Mouse (Mus musculus) testis, postnatal 14 days (tissue): ENCODE results near the gene Unc45b.
"Not testable (repeated sequence)": the region's sequence is repeated elsewhere in the genome, so short reads cannot be mapped to it uniquely, and the experiment has no call there.

Experiments
- DNase-seq: peaks from one replicate; pipeline ENCODE4 v3.0.0; 2021; ENCODE audit warnings: low spot score

The Unc45b gene

DNA sequence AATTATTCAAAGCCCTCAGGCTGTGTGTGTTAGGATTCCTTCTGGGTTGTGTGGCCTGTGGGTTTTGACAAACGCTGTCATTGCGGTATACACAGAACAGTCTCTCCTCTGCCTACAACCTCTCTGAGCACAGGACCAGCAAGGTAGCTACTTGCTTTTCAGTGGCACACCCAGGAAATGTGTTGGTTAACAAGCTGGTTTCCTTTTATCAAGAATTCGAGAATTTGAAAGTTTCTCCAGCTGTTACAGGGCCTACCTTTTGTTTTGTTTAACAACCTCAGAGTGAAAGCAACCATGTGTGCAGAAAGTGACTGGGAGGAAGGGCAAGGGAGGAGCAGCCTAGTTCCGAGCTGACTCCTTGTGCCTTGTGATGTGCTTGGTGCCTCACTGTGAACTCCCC lies 37.1 kb downstream of the Unc45b start:
- no peak for DNase-seq

DNA sequence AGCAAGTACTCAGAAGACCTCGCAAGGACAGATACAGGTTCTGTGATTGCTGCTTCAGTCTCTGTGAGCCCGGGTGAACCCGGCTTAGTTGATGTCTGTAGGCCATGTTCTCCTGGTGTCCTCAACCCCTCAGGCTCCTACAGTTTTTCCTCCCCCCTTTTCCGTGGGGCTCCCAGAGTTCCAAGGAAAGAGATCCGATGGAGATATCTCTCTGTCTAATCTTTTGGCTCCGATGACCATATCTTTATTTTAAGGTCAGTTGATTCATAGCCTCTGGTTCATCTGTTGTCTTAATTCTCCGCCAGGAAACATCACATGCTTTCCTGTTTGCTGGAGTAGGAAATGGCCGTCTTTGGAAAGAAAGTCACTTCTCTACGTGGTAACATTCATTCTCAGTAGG lies 38.7 kb downstream of the Unc45b start:
- no peak for DNase-seq

DNA sequence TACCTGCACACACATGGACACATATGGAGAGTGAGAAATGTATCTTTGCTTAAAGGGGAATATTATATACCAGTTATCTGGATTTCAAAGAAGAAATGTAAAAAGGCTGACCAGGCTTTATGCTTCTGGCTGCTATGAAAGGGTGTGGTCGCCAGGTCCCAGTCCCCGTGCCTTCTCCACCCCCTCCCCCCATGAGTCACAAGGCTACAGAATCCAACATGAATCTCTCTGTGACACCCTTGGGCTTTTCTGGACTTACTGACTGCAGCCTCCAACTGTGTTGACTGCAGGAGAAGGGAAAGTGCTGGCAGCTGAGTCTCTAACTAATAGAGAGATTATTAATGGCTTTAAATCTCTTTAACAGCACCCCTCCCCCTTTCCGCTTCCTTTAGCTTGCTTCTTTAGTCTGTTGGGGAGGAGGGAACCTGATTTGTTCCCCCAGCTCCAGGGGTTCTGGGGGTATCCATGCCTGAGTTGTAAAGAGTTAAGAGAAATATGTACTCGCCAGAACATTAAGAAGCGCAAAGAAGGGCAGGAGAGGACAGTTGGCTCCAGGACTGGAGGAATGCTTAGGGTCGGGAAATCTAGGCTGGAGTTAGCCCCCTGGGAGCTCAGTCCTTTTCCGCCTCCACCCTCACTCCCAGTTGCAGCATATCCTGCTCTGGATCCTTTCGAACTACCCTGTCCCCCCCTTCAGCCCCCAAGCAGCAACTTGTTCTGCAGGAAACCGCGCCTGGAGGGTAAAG lies 40.6 kb downstream of the Unc45b start, which contains the start of gene Slfn5:
Gene Slfn5 (plus strand): TSS at position 614 of the 746 bp plus-strand sequence.
- DNase-seq: no peak

DNA sequence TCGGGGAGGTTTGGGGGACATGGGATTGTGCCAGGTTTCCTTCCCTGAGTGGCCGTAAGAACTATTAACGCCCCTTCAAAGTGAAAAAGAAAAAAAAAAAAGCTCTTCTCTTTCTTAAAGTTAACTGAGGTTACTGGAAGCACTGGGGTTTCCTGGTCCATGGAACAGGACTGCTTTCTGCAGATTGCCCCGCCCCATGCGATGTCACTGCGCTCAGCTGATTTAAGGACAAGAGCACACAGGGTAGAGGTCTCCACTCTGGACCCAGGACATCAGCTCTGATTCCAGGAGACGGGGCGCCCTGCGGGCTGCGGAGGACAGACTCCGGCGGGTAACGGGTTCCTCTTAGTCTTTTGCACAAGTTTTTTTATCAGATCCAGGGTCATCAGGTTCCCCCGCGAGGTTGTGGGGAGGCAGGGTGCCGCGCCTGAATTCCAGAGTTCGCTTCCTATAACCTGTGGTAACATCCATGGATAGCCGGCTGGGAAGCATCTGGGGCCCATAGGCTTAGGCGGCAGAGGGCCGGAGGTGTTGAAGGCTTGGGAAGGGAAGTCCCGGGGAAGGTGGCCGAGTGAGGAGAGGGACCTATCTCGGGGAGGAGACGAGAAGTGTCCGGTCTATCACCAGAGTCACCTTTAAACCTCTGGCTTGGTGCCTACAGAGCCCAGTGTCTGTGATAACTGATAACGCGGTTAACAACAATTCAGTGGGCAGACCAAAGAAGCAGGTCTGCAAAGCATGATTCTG lies 41.7 kb downstream of the Unc45b start:
- DNase-seq: no peak

DNA sequence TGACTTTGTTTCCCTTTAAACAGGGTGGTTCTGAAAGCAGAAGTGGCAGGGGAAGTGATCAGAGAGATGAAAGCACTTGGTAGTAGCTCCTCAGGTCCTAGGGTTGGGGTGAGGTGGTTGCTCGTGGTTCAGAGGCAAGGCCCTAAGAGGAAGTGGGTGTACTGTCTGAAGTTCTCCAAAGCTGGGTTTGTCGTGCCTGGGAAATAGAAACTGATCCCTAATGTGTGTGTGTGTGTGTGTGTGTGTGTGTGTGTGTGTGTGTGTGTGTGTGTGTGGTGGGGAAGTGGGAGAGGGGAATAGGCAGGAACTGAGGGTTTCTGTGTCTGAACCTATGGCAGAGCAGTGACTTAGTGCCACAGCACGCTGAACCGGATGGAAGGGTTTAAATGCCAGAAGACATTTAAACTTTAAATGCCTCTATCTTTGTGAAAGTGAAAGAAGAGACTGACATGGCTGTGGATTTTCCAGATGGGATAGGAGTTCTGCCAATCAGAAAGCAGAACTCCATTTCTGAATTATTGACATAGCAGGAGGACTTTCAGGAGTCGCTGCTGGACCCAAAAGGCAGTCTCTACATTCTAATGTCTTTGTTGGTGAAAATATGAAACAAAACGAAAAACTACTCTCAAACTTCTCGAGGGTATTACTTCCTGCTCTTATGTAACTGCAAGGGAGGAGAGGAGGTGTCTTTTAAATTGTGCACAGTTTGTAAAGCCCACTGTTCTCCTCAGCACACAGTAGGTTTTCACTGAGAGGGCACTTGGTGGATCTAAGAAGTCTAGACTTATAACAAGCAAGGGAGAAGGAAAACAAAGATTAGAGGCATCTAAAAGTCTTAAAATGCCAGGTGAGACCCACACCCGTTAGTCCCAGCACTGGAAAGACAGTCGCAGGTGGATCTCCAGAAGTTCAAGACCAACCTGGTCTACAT lies 42.5 kb downstream of the Unc45b start:
- no peak for DNase-seq

DNA sequence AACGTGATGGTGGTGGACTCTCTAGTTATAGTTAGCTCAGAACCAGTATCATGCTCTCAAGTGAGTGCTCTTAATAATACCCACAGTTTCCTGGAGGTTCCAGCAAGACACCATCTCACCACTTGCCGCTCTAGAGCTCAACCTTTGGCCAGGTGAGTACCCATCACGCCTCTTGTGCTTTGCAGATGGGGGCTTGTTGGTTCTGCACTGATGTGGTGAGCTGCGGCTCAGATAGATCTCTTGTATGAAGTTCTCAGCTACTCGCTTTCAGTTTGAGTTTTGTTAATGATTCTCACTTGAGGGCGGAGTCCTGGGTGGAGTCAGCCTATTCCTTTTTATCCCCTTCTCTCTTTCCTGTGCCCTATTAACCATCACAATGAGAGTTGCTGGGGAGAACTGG lies 44.3 kb downstream of the Unc45b start:
- no peak for DNase-seq

DNA sequence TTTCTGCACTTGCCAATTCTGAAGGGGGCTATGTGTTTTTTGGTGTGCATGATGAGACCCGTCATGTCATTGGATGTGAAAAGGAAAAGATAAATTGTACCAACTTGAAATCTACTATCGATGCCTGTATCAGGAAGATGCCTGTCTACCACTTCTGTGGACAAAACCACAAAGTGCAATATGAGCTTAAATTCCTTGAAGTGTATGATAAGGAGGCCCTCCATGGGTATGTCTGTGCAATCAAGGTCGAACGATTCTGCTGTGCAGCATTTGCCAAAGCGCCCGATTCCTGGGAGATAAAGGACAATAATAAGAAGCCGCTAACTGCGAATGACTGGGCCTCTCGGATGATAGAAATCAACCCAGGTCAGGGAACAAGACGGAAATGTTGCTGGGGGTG lies 46.6 kb downstream of the Unc45b start:
- DNase-seq: no peak

DNA sequence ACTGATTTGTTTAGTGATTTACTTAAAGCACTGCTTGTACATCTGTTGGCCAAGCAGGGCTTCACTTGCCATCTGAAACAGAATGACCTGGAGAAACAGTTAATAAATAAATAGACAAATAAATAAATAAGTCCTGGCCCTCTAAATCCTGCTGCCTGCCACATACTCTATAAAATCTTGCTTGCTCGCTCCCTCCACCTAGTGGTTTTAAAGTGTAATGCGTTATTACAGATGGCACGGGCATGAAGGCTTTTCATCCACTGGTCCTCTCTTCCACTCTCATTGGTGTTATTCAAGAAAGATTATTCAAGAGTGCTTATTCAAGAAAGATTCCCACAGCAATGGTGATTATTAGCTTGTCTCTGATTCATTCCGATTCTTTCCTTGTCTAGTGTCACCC lies 49.3 kb downstream of the Unc45b start:
- DNase-seq: no peak

DNA sequence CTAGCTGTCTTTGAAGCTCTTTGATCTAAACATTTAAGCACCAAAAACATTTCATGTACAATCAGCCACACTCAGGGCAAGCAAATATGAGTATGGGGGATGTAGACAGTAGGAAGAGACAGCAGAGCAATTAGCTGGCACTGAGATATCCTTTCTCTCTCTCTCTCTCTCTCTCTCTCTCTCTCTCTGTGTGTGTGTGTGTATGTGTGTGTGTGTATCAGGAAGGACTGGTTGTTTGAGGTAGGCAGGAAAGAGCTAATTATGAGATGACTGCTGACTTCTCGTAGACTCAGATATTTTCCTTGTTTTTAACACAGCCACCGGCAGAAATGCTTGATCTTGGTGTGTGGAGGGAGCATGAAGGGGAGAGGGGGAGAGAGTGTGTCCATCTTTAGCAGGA lies 51.4 kb downstream of the Unc45b start:
- no peak for DNase-seq

DNA sequence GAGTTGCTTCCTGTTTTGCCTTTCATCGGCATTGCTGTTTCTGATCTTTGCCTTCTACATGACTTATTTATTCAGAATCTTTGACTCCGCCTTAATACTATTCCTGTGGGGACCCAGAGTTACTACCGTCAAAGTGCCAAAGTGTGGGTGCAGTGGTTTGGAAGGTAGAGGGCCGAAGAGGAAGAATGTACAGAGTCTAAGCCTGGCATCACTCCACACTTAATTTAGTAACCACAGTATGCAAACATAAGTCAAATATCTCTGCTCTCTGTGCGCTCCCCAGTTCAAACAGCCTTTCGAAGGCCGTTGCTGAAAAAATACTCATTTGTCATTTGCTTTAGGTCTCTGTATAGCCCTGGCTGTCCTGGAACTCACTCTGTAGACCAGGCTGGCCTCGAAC lies 51.9 kb downstream of the Unc45b start:
- no peak for DNase-seq

DNA sequence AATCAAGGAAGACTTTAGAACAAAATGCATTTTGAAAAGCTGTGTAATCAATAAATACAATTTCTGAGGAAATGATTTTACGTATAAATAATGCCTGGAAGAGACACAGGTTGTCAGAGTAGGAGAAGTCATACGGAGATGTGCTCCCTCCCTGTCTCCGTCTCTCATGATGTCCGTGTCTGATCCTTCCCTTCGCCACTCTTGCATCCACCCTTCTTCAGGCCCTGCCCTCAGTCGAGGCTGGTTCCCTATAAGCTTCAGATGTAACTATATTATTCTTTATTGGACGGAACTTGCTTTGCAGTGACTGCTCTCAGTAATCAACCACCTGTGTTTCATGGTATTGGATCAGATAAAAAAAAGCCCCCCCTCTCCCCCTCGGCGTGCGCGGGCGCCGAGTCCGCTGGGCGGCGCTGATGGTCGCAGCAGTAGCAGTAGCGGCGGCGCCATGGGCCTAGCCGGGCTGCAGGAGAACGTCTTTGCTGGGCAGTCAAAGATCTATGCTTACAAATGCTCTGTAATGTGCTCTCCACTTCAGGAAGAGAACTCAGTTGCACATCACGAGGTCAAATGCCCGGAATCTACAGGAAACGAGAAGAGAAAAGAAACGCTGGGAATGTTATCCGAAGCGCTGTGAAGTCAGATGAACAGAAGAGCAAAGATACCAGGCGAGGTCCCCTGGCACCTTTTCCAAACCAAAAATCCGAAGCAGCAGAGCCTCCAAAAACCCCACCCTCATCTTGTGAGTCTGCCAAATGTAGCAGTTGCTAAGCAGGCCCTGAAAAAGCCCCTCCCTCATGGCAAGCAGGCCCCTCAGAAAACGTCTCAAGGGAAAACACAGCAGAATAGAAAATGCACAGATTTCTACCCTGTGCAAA lies 60.6 kb downstream of the Unc45b start:
- no peak for DNase-seq

DNA sequence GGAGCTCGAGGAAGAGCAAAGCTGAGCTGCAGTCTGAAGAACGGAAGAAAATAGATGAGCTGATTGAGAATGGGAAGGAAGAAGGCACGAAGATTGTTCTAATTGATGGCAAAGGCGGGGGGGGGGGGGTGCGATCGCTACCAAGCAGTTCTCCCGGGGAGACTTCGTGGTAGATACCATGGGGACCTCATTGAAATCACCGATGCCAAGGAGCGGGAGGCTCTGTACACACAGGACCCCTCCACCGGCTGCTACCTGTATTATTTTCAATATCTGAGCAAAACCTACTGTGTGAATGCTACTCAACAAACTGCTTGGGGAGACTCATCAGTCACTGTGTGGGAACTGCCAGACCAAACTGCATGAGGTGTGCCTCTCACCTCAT lies 61.2 kb downstream of the Unc45b start:
- no peak for DNase-seq

DNA sequence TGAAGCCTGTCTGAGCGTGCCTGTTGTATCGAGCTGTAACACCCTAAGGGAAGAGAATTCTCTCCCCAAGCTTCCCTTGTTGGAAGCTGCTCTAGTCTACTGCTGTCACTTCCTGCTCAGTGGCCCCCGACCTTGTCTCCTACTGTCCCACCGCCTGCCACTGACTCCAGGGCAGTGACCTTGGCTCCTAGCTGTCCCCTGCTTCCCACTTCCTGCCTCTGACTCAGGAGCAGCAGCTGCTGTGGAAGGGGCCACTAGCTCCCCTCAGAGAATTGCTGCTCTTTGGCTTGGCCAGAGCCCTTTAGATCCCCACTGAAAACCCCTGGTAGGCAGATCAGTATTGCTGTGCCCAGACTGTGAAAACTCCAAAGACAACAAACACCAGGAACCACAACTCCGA lies 63.6 kb downstream of the Unc45b start:
- DNase-seq: no peak

DNA sequence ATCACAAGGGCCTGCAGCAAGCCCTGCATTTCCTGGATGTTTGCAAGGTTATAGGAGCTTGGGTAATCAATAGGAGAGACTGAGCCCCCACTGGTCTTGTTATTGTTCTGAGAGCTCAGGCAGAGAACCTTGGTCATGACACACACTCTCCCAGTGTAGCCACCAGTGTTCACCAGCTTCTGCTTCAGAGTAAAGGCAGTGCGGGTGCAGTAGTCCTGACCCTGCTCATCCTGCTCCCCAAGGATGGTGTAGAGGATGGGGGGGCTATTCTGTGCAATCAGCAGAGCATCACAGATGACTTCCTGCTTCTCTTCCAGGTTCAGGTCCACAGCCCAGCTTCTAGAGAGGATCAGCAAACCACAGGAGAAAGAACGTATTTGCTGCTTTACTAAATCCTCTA lies 72.1 kb downstream of the Unc45b start:
- not testable (repeated sequence) for DNase-seq

DNA sequence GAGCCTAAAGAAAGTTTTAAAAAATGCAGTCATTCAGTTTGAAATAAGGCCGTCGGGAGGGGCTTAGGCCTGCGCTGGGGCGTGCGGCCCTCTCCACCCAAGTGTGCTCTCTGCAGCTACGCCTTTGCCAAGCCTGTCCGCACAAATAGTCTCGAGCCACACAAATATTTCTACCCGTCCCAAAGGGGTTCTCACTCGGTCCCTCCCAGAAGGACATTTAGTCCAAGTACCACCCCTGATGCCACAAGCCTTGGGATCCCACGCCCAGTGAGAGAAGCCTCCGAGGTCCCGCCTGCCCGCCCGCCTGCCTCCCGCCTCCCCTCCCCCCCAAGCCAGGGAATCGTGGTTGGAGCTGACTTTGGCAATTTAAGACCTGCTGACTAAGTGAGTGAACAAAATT lies 72.8 kb downstream of the Unc45b start:
- no peak for DNase-seq

DNA sequence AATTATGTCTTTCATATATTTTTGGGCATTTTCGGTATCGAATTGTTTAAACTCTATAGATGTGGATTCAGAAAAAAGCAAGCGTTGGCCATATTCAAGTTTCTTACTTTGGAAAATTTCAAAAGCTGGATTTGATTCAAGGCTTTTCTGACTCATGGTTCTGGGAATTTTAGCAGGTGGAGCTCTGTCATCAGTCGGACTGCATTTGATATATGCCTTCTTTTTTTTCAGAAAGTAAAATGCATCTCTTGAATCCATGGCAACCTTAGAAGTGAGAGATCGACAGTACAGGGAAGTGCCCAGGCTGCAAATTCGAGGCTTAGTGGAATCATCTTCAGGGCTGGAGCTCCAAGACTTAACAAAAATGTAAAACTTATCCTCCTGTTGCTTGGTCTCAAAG lies 77.3 kb downstream of the Unc45b start:
- no peak for DNase-seq

DNA sequence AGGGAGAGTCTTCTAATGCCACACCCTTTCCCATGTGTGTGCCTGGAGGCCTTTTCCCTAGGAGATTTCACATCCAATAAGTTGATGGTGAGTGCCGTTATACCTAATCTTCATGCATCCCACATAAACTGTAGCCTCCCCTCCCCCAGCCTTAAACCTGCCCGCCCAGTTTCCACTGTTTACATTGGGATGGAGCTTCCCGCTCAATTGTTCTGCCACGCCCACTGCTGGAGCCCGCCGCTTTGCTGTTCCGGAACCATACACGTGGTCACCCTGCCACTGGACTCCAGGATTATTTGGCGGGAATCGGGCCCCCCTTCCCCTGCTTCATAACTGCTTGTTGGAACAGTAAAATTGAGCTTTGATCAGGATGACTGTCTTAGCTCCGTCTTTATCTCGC lies 79.0 kb downstream of the Unc45b start:
- DNase-seq: no peak

DNA sequence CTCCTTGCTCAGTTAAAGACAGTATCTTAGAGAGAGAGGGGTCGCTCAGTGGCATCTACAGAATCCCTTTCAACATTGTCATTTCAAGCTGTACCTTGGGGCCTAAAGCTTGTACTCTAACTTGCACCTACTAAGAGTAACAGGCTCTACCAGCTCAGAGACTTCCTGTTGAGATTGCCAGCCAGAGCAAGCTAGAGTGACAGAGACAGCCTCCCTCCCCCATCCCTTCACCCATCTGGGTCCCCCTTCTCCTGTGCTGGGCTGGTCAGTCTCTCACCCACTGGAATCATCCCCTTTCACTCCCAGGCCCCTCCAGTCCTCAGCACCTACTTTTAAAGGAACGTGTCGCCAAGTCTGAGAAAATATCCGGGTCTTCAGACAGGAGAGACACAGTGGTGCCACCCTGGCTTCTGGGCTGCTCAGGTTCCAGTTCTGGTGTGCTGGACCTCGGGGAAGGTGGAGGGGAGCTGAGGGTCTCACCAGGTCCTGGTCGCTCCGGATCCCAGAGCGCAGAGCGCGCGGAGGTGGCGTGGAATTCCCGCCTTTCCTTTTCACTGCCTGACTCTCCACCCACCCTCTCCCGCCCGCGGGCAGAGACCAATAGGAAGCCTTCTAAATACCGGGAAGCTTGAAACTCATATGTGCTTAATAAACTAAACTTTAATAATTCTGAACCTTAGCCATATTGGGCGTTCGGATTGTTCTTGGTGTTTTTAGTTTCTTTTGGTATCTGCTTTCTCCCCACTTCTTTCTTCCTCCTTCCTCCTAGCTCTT lies 80.4 kb downstream of the Unc45b start:
- DNase-seq: not testable (repeated sequence)

DNA sequence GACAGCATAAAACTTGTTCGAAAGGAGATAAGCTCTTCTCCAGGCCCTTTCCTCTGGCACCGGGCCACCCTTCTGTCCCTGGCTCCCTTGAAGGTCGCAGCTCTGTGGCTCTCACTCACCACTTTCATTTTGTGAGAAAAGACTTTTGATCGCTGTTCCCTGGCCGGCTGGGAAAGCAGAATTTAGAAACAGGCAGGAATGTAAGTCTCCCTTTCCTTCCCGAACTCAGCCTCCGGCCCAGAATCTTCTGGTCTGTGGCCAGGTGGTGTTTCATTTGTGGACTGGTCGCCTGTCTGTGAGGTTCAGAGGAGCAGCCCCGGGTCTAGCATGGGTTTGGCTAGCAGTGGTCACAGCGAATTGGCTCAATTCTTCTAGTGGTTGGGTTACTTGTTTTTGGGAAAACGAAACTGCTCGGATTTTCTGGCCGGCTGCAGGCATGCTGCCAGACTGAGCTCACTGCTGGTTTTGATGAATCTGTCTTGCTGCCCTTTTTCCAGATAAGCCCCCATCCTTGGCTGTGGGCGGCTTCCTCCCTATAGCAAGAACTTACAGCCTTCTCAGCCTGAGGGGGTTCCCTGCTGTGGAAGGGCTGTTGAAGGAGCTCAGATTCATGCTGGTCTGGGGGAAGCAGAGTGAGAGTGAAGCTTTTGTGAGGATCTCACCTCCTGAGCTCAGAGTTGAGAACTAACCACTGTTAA lies 81.3 kb downstream of the Unc45b start, which contains the start of gene Slfn9:
Gene Slfn9 (minus strand): TSS at position 362 of the 698 bp plus-strand sequence.
- peak; percentile 16 for DNase-seq
